Mouse (Mus musculus) ES-Bruce4 (cell line): ENCODE measurements around the gene Ston2.

ENCODE experiments used
- CTCF ChIP-seq: IDR thresholded peaks from one replicate; pipeline ENCODE4 v1.8.1; 2011; ENCODE audit warnings: low read depth, low read length
- EP300 ChIP-seq: IDR thresholded peaks from 2 replicates; pipeline ENCODE4 v1.6.1; 2011; ENCODE audit warnings: low read depth, low read length; ENCODE audit not compliant: insufficient read depth
- POLR2A ChIP-seq: IDR thresholded peaks from one replicate; pipeline ENCODE4 v1.8.1; 2011; ENCODE audit warnings: low read length; ENCODE audit not compliant: insufficient read depth

- TF ChIP-seq CTCF (no peak), EP300 (no peak), POLR2A (no peak)
Measured at GRCm38 (mm10) chr12:91754606-91755005, 33.6 kb downstream of the Ston2 start.
